Mouse (Mus musculus) embryo, embryonic 10 days (tissue): ENCODE results near the gene Aplp1.
"Not testable (repeated sequence)": the region's sequence is repeated elsewhere in the genome, so short reads cannot be mapped to it uniquely, and the experiment has no call there.

Experiments used
- DNase-seq: peaks from one replicate; pipeline ENCODE4 v3.0.0-alpha.2; 2015; ENCODE audit warnings: low spot score

Gene Aplp1

DNA sequence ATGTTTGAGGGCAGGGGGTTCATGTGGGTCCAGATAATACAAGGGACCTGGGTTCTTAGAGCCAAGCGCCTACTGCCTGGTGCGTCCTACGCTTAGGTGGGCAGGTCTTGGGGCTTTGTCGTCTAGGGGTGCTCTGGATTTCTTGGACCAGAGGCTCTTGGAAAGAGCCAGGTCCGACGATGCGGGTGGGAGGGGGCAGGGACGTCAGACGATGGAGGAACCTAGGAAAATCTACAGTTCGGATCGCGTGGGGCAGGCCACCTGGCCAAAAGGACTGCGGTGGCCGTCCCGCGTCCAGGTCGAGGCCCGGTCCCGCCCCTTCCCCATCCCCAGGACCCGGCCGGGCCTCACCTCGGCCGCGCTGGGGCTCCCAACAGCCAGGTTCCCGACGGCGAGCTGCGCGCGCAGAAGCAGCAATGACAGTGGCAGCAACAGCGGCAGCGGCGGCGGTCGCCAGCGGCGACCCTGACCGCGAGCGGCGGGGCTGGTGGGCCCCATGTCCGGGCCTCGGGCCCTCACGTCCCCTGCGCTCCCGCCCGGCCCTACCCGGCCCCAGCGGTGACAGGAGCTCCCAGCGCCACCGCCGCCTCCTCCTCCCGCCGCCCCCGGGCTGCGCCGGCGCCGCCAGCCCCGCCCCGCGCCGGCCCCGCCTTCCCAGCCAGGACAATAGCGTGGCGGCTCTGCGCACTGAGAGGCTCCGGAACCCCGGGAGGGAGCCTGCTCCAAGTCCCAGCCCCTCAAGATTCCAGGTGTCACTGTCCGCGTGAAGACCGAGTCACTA, at the start of gene Aplp1:
Gene Aplp1, minus strand, starts transcription at position 565 of the 781 bp plus-strand sequence.
- peak; percentile 66 for DNase-seq

DNA sequence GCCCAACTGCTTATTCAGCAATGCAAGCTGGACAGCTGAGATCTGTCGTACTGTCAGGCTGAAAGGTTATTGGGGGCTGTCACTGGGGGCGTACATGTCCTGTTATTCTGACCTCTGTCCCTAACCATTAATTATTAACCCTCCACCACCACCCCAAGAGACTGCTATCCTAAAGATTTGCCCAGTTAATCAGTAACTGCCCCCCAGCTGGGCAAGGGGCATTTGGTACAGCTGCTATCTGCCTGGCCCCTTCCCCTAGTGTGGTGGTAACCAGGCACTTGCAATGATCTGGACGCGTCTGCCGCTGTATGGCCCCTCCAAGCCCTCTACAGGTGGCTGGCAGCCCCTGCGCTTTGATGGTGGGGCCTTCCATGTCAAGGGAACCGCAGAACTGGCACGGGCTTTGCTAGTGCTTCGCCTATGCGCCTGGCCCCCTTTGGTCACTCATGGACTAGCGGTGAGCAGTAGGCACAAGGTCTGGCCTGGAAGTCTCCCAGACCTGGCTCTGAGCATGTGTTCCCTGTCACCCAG, 48.1 kb upstream of the Aplp1 start, which contains the start of gene Prodh2:
Gene Prodh2, plus strand, starts transcription at position 222 of the 531 bp plus-strand sequence.
- no peak for DNase-seq

DNA sequence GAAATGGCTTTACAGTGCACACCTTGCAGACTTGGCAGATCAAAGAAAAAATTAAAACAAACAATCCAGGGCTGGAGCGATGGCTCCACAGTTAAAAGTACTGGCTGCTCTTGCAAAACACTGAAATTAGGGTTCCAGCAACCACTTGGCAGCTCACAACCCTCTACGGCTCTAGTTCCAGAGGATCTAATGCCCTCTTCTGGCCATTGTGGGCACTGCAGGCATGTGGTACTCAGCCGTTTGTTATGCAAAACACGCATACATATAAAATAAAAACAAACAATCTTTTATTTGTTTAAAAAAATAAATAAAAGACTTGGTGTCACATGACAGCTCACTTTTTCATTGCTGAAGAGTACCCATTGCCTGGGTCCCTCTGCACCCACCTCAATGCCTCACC, 47.4 kb upstream of the Aplp1 start:
- peak; percentile 87 for DNase-seq

DNA sequence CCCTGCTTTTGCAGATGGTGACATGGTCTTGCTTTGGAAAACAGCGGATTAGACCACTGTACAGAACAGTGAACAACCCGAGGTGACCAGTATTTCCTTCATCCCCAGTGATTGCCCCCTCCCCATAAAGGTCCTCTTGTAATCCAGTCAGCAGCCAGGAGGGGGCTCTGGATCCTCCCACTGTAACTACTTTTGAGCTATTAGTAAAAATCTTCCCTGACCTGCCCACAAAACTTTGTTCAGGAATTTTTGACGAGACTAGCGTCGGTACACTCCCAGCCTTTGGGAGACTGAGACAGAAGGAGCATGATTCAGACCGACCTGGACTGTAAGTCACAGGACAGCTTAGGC, 45.6 kb upstream of the Aplp1 start:
- no peak for DNase-seq

DNA sequence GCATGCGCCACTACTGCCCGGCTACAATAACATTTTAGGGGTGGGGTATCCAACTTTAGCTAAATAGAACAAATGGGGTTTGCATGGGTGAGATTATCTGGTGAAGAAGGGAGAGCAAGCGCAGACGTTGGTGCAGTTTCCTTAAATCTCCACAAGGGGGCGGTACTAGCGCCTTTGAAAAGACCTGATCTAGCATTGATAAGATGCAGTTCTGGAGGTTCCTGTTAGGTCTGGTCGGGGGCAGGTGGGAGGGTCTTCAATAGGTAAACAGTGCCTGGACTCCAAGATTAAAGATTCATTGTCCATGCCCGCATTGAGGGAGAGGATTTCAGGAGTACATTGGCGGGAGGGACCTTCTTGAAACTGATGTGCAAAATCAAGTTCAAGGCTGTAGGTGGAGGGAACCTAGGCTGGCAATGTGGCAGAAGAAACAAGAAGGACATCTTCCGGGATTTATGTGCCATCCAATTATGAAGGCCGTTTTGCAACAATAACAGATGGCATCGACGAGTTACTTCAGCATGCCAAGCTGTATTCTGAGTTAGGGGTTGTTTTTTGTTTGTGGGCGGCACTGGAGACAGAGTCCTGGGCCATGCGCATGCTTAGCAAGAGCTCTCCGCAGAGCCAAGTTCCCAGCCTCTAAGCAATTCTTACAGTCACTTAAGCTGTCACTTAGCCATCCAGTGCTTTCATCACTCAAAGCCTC, 45.1 kb upstream of the Aplp1 start:
- peak; percentile 58 for DNase-seq

DNA sequence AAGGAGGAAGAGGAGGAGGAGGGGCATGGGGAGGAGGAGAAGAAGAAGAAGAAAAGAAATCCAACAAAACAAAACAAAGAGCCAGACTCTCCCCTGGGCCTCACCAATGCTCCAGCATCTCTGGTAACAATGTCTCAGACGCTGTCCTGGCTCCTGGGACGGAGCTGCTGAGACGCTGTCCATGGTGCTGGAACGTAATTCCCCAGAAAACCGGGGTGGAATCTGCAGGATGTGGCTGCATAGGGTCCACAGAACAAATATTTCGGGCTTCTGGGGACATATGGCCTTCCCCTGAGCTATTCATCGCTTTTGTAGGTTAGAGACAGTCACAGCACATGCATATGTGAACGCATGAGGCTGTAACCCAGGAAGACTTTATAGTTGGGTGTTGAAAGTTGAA, 38.9 kb upstream of the Aplp1 start:
- DNase-seq, result peak; percentile 81

DNA sequence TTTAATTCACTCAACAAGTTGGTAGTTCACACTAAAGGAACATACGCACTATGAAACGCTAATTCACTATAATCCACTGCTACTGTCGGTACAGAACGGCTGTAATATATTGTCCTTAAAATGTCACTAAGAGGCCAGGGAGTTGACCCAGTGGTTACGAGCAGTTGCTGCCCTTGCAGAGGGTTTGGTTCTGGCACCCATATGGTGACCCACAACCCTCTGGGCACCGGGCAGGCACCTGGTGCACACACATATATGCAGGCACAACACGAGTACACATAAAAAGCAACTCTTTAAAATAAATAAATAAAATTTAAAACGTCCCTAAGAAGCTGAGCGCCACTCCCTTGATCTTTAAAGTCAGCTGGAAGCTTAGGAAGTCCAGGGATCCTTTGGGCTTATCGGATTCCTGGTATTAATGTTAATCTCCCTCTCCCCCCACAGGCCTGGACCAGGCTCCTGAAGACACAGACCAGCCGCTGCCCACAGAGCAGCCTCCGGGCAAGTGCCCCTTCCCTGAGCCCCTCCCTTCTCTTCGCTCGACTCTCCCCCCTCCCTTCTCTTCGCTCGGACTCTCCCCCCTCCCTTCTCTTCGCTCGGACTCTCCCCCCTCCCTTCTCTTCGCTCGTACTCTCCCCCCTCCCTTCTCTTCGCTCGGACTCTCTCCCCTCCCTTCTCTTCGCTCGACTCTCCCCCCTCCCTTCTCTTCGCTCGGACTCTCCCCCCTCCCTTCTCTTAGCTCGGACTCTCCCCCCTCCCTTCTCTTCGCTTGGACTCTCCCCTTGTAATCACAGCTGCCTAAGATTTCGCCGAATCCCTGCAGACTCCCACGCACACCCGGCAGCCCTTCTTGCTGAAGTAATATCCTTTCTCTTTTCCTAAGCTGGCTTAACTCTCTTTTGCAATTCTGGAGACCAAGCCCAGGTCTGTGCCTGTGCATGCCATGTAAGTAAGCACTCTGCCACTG, 32.4 kb upstream of the Aplp1 start:
- DNase-seq, result peak; percentile 32

DNA sequence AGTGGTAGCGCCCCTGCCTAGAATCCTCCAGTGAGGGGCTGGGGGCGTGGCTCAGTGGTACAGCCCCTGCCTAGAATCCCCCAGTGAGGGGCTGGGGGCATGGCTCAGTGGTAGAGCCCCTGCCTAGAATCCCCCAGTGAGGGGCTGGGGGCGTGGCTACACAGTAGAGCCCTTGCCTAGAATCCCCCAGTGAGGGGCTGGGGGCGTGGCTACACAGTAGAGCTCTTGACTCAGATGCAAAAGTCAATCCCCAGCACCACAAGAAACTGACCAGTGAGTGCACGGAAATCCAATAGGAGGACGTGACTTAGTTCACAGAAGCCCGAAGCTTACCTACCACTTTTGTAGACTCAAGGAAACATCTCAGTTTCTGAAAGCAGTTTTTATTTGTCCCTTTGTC, 30.8 kb upstream of the Aplp1 start:
- DNase-seq, result not testable (repeated sequence)

DNA sequence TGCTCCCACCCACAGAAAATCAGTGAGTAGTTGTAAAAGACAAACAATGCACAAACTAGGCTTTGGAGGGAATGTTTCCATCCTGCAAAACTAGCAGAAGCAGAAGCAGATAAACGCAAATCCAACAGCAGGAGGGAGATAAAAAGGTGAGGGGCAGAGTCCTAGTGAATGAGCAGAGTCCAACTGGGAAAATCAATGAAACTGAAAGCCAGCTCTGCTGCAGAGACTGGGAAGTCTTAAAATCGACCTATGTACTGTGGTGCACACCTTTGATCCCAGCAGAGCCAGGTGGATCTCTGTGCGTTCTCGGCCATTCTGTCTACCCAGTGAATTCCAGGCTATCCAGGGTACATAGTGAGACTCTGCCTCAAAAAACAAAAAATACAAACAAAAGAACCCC, 29.7 kb upstream of the Aplp1 start:
- no peak for DNase-seq

DNA sequence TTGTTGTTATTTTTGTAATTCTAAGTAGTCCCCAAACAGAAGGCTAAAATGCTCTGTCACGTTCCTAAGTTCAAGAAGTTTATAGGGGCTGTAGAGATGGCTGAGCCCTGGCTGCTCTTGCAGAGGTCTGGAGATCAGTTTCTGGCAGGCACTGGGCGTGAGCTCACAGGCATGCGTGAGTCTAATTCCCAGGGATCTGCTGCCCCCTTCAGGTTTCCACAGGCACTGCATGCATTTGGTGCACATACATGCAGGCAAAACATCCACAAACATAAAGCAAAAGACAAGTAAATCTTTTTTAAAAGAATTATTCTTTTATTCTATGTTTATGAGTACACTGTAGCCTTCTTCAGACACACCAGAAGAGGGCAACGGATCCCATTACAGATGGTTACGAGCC, 27.1 kb upstream of the Aplp1 start:
- DNase-seq, result peak; percentile 56

DNA sequence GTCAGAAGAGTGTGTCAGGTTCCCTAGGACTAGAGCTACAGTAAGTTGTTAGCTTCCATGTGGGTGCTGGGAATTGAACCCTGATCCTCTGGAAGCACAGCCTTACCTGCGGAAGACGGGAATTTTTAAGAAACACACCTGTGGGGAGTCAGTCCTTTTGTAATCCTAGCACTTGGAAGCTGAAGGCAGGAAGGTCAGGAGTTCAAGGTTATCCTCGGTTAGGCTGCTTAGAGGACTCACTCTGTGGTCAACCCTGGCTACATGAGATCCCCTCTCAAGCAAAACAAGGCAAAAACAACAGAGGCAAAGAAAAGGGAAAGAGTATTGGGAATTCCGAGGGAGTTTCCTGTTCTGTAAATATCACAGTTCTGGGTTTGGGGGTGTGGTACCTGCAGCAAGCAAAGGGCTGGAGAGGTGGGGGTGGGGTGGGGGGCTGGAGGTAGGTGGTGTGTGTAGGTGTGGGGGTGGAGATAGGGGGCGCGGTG, 19.5 kb upstream of the Aplp1 start:
- no peak for DNase-seq

DNA sequence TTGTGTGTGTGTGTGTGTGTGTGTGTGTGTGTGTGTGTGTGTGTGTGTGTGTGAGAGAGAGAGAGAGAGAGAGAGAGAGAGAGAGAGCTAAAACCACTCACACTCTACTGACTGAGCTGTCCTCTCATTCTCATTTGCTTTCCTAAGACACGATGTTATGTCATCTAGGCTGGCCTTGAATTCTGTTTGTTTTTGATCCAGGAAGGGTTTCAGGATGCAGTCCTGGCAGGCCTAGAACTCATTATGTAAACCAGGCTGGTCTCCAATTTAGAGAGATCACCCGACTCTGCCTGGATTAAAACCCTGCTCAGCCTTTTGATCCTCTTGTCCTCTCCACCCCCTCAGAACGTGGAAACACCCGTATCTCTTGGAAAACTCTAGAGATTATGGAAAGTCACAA, 18.7 kb upstream of the Aplp1 start:
- DNase-seq, result no peak

DNA sequence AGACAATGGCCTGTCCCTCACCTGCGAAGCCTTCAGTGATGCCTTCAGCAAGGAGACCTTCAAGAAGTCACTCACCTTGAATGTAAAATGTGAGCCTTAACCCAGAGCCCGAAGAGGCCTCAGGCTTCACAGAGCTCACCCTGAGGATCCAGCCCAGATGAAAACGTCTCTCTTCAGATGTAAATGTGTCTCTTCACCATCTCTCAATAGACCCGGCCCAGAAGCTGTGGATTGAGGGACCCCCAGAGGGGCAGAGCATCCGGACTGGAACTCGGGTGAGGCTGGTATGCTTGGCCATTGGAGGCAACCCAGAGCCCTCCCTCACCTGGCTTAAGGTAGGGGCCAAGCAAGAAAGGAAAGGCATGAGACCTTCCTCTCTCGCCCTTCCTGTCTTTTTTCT, 18.2 kb upstream of the Aplp1 start:
- DNase-seq, result no peak

DNA sequence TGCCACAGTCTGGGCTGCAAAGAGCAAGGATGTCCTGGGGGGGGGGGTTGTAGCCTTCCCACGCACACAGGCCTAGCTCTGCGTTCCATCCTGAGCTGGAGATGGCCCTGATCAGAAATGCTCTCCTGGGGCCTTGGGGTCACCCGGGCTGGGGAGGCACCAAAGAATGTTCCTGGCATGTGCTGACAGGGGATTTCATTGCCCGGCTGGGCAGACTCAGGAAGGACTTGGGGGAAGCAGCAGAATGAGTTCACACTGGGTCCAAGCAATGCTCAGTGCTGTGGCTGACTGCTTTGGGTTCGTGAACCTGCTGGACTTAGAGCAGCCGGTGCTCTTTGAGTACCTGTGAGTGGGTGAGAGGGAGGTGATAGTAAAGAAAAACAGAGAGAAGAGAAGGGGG, 14.1 kb upstream of the Aplp1 start:
- DNase-seq, result no peak

DNA sequence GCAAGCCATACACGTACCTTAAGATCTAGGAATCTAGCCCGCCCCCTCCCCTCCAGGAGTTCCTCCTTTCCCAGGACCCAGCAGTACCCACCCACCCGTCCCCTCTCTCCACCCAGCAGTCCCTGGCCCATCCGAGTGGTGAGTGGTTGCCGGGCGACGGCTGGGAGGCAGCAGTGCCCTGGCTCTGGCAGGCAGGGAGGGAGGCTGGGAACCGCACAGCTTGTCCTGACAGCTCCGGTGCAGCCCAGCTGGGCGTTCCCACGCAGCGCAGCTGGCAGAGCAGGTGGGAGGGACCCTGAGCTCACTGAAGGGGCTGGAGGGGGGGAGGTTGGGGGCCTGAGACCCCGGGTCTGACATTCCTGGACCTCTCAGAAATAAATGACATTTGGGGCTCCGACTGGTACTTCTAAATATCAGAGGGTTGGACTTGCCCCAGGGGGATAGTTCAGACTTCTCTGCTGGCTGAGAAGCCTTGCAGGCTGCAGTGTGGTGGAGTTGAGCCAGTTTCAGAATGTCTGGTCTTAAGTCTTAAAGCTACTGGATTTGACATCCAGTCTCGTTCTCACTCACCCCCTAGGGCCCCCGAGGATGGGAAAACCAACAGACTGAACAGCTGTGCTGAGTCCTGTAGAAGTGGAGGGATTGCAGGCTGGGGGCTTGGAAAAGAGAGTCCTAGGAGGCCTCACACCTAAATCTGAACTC, 12.4 kb upstream of the Aplp1 start, which contains the start of the genes Kirrel2 and Nphs1:
Gene Kirrel2, minus strand, starts transcription at position 62 of the 702 bp plus-strand sequence.
Gene Nphs1, plus strand, starts transcription at position 687 of the 702 bp plus-strand sequence.
- DNase-seq, result peak; percentile 67

DNA sequence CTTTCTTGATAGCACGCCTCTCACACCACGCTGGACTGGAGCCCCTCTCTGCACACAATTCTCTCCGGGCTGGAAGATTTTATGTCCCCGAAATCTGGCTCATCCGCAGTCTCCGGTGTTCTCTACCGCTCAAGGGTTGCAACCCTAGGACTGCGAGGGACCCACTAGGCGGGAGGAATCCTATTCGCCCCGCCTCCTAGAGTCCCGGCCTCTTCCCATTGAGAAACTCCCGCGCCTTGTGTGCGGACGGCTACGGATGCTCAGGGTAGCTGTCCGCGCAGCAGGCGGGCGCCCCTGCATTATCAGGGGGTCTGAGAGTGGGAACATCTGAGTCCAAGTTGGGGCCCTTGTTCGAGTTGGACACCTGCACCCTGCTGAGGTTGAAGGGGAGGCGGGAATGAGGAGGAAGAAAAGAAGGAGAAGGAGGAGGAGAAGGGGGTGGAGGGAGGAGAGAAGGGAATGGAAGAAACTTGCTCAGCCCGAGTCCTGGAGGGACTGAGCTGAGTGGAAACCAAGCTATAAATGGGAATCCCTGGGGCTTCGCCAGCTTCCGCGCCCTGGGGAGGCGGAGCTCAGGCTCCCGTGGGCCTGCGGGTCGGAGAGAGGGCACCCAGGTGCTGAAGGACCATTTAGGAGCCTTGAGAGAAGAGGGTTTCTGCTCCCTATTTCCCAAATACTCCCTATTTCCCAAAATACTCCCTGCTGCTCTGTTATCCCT, 11.7 kb upstream of the Aplp1 start:
- peak; percentile 41 for DNase-seq

DNA sequence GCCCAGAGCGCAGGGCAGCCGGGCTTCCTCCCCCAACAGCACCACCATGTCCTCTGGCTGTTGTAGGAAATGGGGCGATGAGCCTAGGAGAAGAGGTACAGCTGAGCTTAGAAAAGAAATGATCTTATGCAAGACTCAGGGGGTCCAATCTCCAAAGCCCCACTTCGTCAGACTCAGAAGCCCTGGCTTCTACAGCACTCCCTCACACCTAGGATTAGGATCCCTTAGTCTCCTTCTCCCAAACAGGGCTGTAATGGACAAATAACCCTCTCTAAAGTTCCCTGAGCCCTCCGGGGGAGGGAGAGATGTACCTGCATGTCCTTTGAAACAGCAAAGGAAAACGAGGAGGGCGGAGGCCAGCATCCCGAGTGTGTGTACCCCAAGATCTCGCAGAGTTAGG, 11.2 kb upstream of the Aplp1 start:
- DNase-seq, result no peak

DNA sequence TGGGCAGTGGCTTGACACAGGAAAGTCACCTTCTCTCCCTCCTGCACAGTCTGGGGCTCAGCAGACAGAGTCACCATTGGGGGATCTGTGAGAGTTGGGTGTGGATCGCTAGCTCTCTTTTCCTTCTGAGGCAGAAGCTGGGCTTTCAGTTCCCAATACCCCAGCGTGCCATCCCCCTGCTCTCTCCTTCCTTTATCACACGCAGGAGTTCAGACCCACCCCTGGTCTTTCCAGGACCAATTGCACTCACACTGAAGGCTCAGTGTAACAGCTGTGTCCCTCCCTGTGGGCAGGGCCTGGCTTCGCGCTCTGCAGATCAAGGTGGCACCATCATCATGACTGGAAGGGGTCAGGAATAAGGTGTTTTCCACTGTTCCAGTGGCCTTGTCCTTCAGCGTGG, 8.9 kb upstream of the Aplp1 start:
- DNase-seq, result no peak

DNA sequence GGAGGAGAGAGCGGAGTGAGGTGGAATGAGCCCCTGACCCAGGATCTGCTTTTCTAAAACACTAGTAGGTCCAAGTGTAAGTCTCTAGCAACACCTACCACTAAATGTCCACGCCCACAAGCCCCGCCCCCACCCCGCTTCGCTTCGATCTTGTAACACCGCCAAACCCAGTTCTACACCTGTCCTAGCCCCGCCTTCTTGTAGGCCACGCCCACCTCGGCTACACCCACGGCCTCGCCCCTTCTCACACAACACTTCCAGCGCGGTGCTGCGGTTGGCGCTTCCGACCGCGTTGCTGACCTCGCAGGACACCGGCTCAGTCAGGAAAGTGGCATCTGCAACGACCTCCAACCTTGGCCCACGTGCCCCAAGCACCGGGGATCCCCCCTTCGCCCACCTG, 8.4 kb upstream of the Aplp1 start:
- no peak for DNase-seq

DNA sequence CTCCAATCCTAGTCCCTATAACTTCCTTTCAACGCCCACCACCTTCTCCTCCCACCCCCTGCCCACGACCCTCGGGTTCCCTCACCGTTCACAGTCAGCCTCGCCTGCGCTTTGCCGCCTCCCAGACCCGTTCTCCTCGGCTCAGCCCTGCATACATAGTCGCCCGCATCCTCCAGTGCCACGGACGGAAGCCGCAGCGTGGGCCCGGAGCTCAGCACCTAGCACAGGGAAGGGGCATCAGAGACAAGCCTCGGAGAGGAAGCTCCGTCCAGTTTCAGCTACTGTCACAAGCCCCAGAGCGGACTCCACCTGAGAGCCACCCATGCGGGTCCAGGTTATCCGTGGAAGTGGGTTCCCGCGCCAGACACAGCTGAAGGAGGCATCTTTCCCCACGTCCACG, 8.0 kb upstream of the Aplp1 start:
- DNase-seq, result no peak

DNA sequence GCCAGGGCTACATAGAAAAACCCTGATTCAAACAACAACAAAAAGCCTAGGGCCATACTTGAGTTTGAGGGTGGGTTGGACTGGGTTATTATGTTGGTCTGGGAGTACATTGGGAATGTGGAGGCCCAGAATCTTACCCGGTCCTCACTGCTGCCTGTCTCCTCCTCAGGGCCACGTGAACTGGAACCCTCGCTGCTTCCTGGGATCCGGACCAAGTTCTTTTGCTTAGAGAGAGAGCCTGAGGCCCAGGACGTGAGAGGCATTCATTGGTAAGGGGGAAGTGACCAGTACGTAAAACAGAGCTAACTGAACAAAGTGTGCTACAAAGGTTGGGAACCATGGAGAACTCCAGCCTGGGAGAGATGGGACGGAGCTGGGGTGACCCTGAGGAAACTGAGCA, 4.9 kb upstream of the Aplp1 start:
- no peak for DNase-seq
